Mouse (Mus musculus): Measurements from ENCODE around the gene Galnt12.

GRCm38 (mm10) chr4:47132413-47132812 is 40.7 kb downstream of the Galnt12 start:
- TF ChIP-seq CTCF (IDR thresholded peaks at IDR 0.05) (no peak), EP300 (IDR thresholded peaks at IDR 0.05) (no peak)
